Mouse (Mus musculus): Measurements from ENCODE around the gene Pou2f3. TPM values are rescaled to one million over a fixed set of nuclear protein-coding genes. Genes with fewer than 3 reads are reported as not detected.

Gene Pou2f3
- polyA plus RNA-seq, 1 experiment: 1.2 TPM

GRCm38 (mm10) chr9:43232286-43232685 lies 22.1 kb upstream of the Pou2f3 start:
- Histone ChIP-seq H3K4me3 (ENCODE audit: control insufficient read depth, low read depth, low read length) (no peak overlapping the region), H3K27ac (ENCODE audit: control insufficient read depth, insufficient read depth, low read depth, low read length) (no peak overlapping the region), H3K27me3 (ENCODE audit: control insufficient read depth, insufficient read depth, low read length) (no peaks in the 10 kb centered on the region), H3K36me3 (ENCODE audit: control insufficient read depth, insufficient read depth, low read length) (no peaks in the 10 kb centered on the region), H3K4me1 (ENCODE audit: control insufficient read depth, insufficient read depth, low read length) (no peaks in the 10 kb centered on the region)
- TF ChIP-seq CTCF (IDR thresholded peaks at IDR 0.05; ENCODE audit: control insufficient read depth, insufficient read depth, insufficient replicate concordance, low read depth, low read length) (no peak), POLR2A (IDR thresholded peaks at IDR 0.05; ENCODE audit: control insufficient read depth, low read depth, low read length) (no peak)

- Histone ChIP-seq H3K4me3 (ENCODE audit: control insufficient read depth, low read depth, low read length) (no peak overlapping the region), H3K27ac (ENCODE audit: control insufficient read depth, insufficient read depth, low read depth, low read length) (no peak overlapping the region), H3K27me3 (ENCODE audit: control insufficient read depth, insufficient read depth, low read length) (no peaks in the 10 kb centered on the region), H3K4me1 (ENCODE audit: control insufficient read depth, insufficient read depth, low read length) (no peaks in the 10 kb centered on the region), H3K36me3 (ENCODE audit: control insufficient read depth, insufficient read depth, low read length) (no peaks in the 10 kb centered on the region)
- TF ChIP-seq CTCF (IDR thresholded peaks at IDR 0.05; ENCODE audit: control insufficient read depth, insufficient read depth, insufficient replicate concordance, low read depth, low read length) (no peak), POLR2A (IDR thresholded peaks at IDR 0.05; ENCODE audit: control insufficient read depth, low read depth, low read length) (no peak)
Observed at GRCm38 (mm10) chr9:43231805-43232204, 21.6 kb upstream of the Pou2f3 start.

GRCm38 (mm10) chr9:43230886-43231285 lies 20.7 kb upstream of the Pou2f3 start:
- Histone ChIP-seq H3K27me3 (ENCODE audit: control insufficient read depth, insufficient read depth, low read length) (no peaks in the 10 kb centered on the region), H3K27ac (ENCODE audit: control insufficient read depth, insufficient read depth, low read depth, low read length) (no peak overlapping the region), H3K4me3 (ENCODE audit: control insufficient read depth, low read depth, low read length) (no peak overlapping the region), H3K4me1 (ENCODE audit: control insufficient read depth, insufficient read depth, low read length) (no peaks in the 10 kb centered on the region), H3K36me3 (ENCODE audit: control insufficient read depth, insufficient read depth, low read length) (no peaks in the 10 kb centered on the region)
- TF ChIP-seq CTCF (IDR thresholded peaks at IDR 0.05; ENCODE audit: control insufficient read depth, insufficient read depth, insufficient replicate concordance, low read depth, low read length) (no peak), POLR2A (IDR thresholded peaks at IDR 0.05; ENCODE audit: control insufficient read depth, low read depth, low read length) (no peak)

DNA sequence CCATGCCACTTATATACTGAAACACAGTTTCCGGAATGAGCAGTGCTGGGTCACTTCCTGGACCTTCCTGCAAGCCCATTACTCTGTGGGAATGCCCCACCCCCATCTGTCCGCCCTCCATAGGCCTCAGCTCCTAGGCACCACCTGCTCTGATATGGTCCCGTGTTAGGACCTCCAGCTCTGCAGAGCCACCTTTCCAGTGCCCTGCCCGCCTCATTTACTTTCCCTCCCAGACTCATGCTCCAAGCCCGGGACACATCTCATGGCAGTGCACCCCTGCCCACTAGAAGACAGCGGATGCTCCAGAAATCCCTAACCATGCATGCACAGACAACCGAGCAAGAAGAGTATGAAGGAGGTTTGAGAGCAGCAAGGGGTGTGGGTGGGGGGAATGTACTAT lies 19.8 kb upstream of the Pou2f3 start:
- H3K4me1 ChIP-seq (ENCODE audit: control insufficient read depth, insufficient read depth, low read length): no peaks in the 10 kb centered on the region
- TF ChIP-seq CTCF (IDR thresholded peaks at IDR 0.05; ENCODE audit: control insufficient read depth, insufficient read depth, insufficient replicate concordance, low read depth, low read length): no peak
- TF ChIP-seq POLR2A (IDR thresholded peaks at IDR 0.05; ENCODE audit: control insufficient read depth, low read depth, low read length): no peak
- no peak overlapping the region for H3K4me3 ChIP-seq (ENCODE audit: control insufficient read depth, low read depth, low read length)
- H3K27ac ChIP-seq (ENCODE audit: control insufficient read depth, insufficient read depth, low read depth, low read length): no peak overlapping the region
- H3K27me3 ChIP-seq (ENCODE audit: control insufficient read depth, insufficient read depth, low read length): no peaks in the 10 kb centered on the region
- H3K36me3 ChIP-seq (ENCODE audit: control insufficient read depth, insufficient read depth, low read length): no peaks in the 10 kb centered on the region

DNA sequence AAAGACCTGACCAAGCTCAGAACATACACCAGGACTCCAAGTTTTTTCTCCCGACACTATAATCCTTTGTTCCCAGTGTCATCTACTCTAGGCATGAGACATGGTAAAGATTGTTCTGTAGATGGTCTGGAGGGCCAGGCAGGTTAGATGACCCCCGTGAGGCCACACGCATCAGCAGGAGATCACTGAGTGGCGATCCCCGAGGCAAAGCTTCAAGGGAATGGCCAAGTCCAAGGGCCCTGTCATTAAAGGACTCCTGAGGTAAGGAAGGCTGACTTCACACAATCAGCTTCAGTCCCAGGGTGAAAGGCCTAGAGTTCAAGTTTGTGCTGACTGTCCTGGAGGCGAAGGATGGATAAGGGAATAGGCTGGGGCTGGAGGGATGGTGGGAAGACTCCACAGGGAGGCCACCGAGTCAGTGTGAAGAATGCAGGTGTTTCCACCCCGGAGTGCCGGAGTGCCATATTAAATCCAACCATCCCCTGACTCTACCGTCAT lies 19.3 kb upstream of the Pou2f3 start:
- H3K27me3 ChIP-seq (ENCODE audit: control insufficient read depth, insufficient read depth, low read length): no peaks in the 10 kb centered on the region
- no peak overlapping the region for H3K27ac ChIP-seq (ENCODE audit: control insufficient read depth, insufficient read depth, low read depth, low read length)
- no peaks in the 10 kb centered on the region for H3K36me3 ChIP-seq (ENCODE audit: control insufficient read depth, insufficient read depth, low read length)
- H3K4me3 ChIP-seq (ENCODE audit: control insufficient read depth, low read depth, low read length): no peak overlapping the region
- TF ChIP-seq CTCF (IDR thresholded peaks at IDR 0.05; ENCODE audit: control insufficient read depth, insufficient read depth, insufficient replicate concordance, low read depth, low read length): no peak
- TF ChIP-seq POLR2A (IDR thresholded peaks at IDR 0.05; ENCODE audit: control insufficient read depth, low read depth, low read length): no peak
- no peaks in the 10 kb centered on the region for H3K4me1 ChIP-seq (ENCODE audit: control insufficient read depth, insufficient read depth, low read length)

GRCm38 (mm10) chr9:43228745-43229144 lies 18.6 kb upstream of the Pou2f3 start:
- no peak for TF ChIP-seq POLR2A (IDR thresholded peaks at IDR 0.05; ENCODE audit: control insufficient read depth, low read depth, low read length)
- TF ChIP-seq CTCF (IDR thresholded peaks at IDR 0.05; ENCODE audit: control insufficient read depth, insufficient read depth, insufficient replicate concordance, low read depth, low read length): no peak
- no peaks in the 10 kb centered on the region for H3K36me3 ChIP-seq (ENCODE audit: control insufficient read depth, insufficient read depth, low read length)
- no peak overlapping the region for H3K27ac ChIP-seq (ENCODE audit: control insufficient read depth, insufficient read depth, low read depth, low read length)
- H3K4me3 ChIP-seq (ENCODE audit: control insufficient read depth, low read depth, low read length): no peak overlapping the region
- no peaks in the 10 kb centered on the region for H3K4me1 ChIP-seq (ENCODE audit: control insufficient read depth, insufficient read depth, low read length)
- no peaks in the 10 kb centered on the region for H3K27me3 ChIP-seq (ENCODE audit: control insufficient read depth, insufficient read depth, low read length)

- no peaks in the 10 kb centered on the region for H3K36me3 ChIP-seq (ENCODE audit: control insufficient read depth, insufficient read depth, low read length)
- no peak overlapping the region for H3K27ac ChIP-seq (ENCODE audit: control insufficient read depth, insufficient read depth, low read depth, low read length)
- H3K4me1 ChIP-seq (ENCODE audit: control insufficient read depth, insufficient read depth, low read length): no peaks in the 10 kb centered on the region
- no peak for TF ChIP-seq POLR2A (IDR thresholded peaks at IDR 0.05; ENCODE audit: control insufficient read depth, low read depth, low read length)
- no peak for TF ChIP-seq CTCF (IDR thresholded peaks at IDR 0.05; ENCODE audit: control insufficient read depth, insufficient read depth, insufficient replicate concordance, low read depth, low read length)
- no peaks in the 10 kb centered on the region for H3K27me3 ChIP-seq (ENCODE audit: control insufficient read depth, insufficient read depth, low read length)
- no peak overlapping the region for H3K4me3 ChIP-seq (ENCODE audit: control insufficient read depth, low read depth, low read length)
Observed at GRCm38 (mm10) chr9:43227626-43228025, 17.5 kb upstream of the Pou2f3 start.

Data from testis, adult 2 months (tissue).